Mouse (Mus musculus): ENCODE data around the gene Clec2g. TPM values are rescaled to one million over a fixed set of nuclear protein-coding genes. Genes with fewer than 3 reads are reported as not detected.
"Not testable (repeated sequence)": the region's sequence is repeated elsewhere in the genome, so short reads cannot be mapped to it uniquely, and the experiment has no call there.

Gene Clec2g
- polyA plus RNA-seq, 1 experiment from 2014 or later: not detected

DNA sequence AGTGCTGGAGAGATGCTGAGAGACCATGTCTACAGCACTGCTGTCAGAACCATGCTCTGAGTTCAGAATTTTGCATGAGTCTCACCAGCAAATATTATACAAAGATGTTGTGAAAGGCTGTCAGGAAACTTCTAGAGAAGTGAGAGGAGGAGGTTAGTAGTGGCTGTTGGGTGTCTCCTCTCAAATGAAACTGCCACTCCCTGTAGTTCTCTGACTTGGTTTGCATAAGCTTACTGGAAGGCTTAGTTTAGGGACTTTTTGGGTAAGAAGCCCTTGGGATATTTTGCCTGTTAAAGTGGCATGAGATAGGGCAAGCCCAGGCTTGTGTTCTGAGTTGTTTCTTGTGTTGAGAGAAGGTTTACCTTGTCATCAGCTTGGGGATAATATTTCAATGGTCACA lies 40.7 kb downstream of the Clec2g start:
- H3K9me3 ChIP-seq; H3K36me3 ChIP-seq; H3K4me3 ChIP-seq; H3K4me1 ChIP-seq; H3K9ac ChIP-seq (replicated peaks); H3K27ac ChIP-seq (replicated peaks); H3K27me3 ChIP-seq; H3K4me2 ChIP-seq (replicated peaks); ATAC-seq (ENCODE audit: low FRiP score, low read depth): not testable (repeated sequence)

DNA sequence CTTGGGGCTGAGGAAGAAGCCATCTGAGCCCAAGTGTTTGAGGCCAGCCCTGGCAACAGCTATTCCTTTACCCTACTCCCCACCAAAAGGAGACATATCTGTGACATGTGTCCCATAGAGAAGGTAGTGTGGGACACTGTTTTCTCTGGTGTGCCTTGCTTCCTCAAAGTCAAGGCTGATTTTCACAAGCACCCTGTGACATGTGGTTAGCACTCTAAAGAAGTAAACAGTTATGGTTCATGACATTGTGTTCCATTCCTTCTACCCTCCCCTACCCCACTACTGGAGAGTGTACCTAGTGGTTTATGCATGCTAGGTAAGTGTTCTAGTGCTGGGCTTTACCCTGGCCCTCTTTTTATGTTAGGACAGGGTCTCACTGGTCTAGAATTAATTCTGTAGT lies 42.0 kb downstream of the Clec2g start:
- Histone ChIP-seq H3K36me3 (no peaks in the 10 kb centered on the region), H3K9me3 (no peaks in the 10 kb centered on the region), H3K4me3 (no peak overlapping the region), H3K27me3 (no peaks in the 10 kb centered on the region), H3K27ac (replicated peaks) (no peak overlapping the region), H3K4me1 (no peaks in the 10 kb centered on the region), H3K9ac (replicated peaks) (no peak overlapping the region), H3K4me2 (replicated peaks) (no peak overlapping the region)
- no peak for ATAC-seq (ENCODE audit: low FRiP score, low read depth)

GRCm38 (mm10) chr6:128981951-128982541 lies 47.9 kb downstream of the Clec2g start:
- not testable (repeated sequence) for ATAC-seq (ENCODE audit: low FRiP score, low read depth); H3K4me3 ChIP-seq; H3K4me2 ChIP-seq (replicated peaks); H3K9me3 ChIP-seq; H3K9ac ChIP-seq (replicated peaks); H3K27me3 ChIP-seq; H3K4me1 ChIP-seq; H3K36me3 ChIP-seq; H3K27ac ChIP-seq (replicated peaks)
- WGBS: 86% methylated on average over 4 of the region's 4 CpGs

DNA sequence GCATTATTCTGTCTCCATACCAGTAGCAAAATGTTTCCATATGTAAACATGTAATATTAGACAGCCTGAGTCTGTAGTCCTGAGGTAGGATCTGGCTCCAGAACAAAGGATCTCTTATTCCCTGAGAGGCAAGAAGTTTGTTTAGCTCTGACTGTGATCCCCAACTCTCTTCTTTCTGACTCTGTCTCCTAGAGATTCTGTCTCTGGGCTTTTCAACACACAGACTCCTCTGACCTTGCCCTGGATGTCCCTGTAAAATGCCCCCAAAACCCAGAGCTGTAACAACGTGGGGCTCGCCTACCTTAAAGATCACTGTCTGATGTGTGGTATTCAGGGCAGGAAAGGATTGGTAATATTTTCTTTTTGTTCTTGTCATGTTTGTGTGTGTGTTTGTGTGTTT lies 58.2 kb downstream of the Clec2g start:
- no peaks in the 10 kb centered on the region for H3K27me3 ChIP-seq
- H3K4me2 ChIP-seq (replicated peaks): no peak overlapping the region
- no peak overlapping the region for H3K4me3 ChIP-seq
- H3K36me3 ChIP-seq: no peaks in the 10 kb centered on the region
- H3K9ac ChIP-seq (replicated peaks): no peak overlapping the region
- H3K27ac ChIP-seq (replicated peaks): no peak overlapping the region
- H3K9me3 ChIP-seq: no peaks in the 10 kb centered on the region
- H3K4me1 ChIP-seq: peaks cover 11% of the 10 kb centered on the region
- WGBS: 10% methylated on average over 2 of the region's 2 CpGs
- ATAC-seq (ENCODE audit: low FRiP score, low read depth): peak; percentile 29; the same call in 1 of the 2 replicates

DNA sequence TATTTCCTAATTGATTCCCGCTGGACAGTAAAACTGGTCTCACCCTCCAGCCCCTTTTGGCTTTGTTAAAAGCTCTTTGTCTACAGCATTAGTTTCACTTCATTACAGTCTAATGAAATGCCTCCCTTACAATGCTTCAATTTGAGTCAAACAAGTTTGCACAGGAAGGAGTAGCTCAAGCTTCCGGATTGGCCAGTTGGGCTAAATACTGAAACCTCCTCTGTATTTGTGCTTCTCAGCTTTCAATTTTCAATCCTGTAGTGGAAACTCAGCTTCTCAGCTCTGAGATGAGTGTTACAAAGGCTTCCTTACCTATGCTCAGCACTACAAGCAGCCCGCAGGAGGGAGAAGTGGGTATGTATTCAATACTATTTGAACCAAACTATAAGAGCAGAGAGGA lies 58.6 kb downstream of the Clec2g start:
- 33% methylated on average over 3 of the region's 3 CpGs for WGBS
- H3K4me2 ChIP-seq (replicated peaks): no peak overlapping the region
- H3K4me3 ChIP-seq: no peak overlapping the region

GRCm38 (mm10) chr6:128993221-128993620 lies 59.0 kb downstream of the Clec2g start:
- ATAC-seq (ENCODE audit: low FRiP score, low read depth): peak; percentile 27
- peaks cover 11% of the 10 kb centered on the region for H3K4me1 ChIP-seq
- H3K27ac ChIP-seq (replicated peaks): peak overlapping the region; percentile 39; the same call in 1 of the 2 replicates

More for the DNA sequence above, 58.6 kb downstream of the Clec2g start:
- Histone ChIP-seq H3K36me3 (no peaks in the 10 kb centered on the region), H3K4me1 (peaks cover 11% of the 10 kb centered on the region), H3K9ac (replicated peaks) (no peak overlapping the region), H3K9me3 (no peaks in the 10 kb centered on the region), H3K27me3 (no peaks in the 10 kb centered on the region), H3K27ac (replicated peaks) (peak overlapping the region; percentile 39; the same call in 1 of the 2 replicates)
- ATAC-seq (ENCODE audit: low FRiP score, low read depth): peak; percentile 52

DNA sequence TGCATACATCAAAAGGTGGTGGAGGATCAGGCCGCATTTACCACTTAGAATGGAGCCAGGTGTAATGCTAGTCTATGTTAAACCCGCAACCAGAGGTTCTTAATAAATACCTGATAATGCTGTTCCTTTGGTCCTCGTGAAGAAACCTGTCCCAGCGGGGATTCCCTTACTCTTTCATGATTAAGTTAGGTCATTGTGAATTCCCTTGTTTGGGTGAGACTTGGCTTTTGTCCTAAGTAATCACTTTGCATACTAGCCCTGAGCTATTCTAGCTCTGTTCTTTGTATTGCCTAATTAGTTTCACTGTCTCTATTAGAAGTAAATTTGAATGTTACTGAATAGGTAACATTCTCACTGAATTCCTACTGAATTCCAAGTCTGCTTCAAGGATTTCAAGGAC lies 60.2 kb downstream of the Clec2g start:
- Histone ChIP-seq H3K4me2 (replicated peaks) (no peak overlapping the region), H3K27ac (replicated peaks) (no peak overlapping the region), H3K4me3 (no peak overlapping the region), H3K36me3 (no peaks in the 10 kb centered on the region), H3K9me3 (no peaks in the 10 kb centered on the region), H3K27me3 (no peaks in the 10 kb centered on the region), H3K4me1 (peaks cover 11% of the 10 kb centered on the region), H3K9ac (replicated peaks) (no peak overlapping the region)
- ATAC-seq (ENCODE audit: low FRiP score, low read depth): no peak
- WGBS: 58% methylated on average over 4 of the region's 4 CpGs

More at GRCm38 (mm10) chr6:128993221-128993620, 59.0 kb downstream of the Clec2g start:
- Histone ChIP-seq H3K9me3 (no peaks in the 10 kb centered on the region), H3K4me3 (no peak overlapping the region), H3K36me3 (no peaks in the 10 kb centered on the region), H3K27me3 (no peaks in the 10 kb centered on the region), H3K9ac (replicated peaks) (no peak overlapping the region), H3K4me2 (replicated peaks) (no peak overlapping the region)
- WGBS: 33% methylated on average over 2 of the region's 2 CpGs

DNA sequence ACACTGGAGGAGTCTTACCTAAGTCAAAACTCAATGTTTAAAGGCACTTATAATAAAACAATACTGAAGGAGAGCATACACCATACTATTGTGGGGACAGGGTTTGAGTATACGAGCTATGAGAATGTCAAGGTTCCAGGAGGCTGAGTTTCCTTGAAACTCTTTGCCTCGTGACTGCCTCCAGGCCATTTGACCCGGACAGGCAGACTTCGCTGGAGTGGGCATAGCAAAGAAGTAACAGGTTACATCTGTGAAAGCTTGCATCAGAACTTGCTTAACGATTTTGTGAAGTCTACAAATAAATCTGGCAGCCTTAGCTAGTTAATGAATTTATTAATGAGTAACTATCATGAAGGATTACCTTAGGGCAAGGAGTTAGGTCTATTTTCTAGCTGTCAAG lies 60.6 kb downstream of the Clec2g start:
- WGBS: 74% methylated on average over 5 of the region's 5 CpGs
- no peak overlapping the region for H3K4me2 ChIP-seq (replicated peaks)
- no peak overlapping the region for H3K27ac ChIP-seq (replicated peaks)
- H3K27me3 ChIP-seq: no peaks in the 10 kb centered on the region
- H3K9ac ChIP-seq (replicated peaks): no peak overlapping the region
- no peak for ATAC-seq (ENCODE audit: low FRiP score, low read depth)
- H3K4me1 ChIP-seq: peaks cover 11% of the 10 kb centered on the region
- H3K4me3 ChIP-seq: no peak overlapping the region
- no peaks in the 10 kb centered on the region for H3K36me3 ChIP-seq
- no peaks in the 10 kb centered on the region for H3K9me3 ChIP-seq

- Histone ChIP-seq H3K36me3 (no peaks in the 10 kb centered on the region), H3K9me3 (no peaks in the 10 kb centered on the region), H3K4me1 (peaks cover 11% of the 10 kb centered on the region), H3K4me3 (no peak overlapping the region), H3K9ac (replicated peaks) (no peak overlapping the region), H3K4me2 (replicated peaks) (no peak overlapping the region), H3K27ac (replicated peaks) (no peak overlapping the region), H3K27me3 (no peaks in the 10 kb centered on the region)
- 96% methylated on average over 7 of the region's 7 CpGs for WGBS
- no peak for ATAC-seq (ENCODE audit: low FRiP score, low read depth)
Observed at GRCm38 (mm10) chr6:128995250-128996053, 61.3 kb downstream of the Clec2g start.

DNA sequence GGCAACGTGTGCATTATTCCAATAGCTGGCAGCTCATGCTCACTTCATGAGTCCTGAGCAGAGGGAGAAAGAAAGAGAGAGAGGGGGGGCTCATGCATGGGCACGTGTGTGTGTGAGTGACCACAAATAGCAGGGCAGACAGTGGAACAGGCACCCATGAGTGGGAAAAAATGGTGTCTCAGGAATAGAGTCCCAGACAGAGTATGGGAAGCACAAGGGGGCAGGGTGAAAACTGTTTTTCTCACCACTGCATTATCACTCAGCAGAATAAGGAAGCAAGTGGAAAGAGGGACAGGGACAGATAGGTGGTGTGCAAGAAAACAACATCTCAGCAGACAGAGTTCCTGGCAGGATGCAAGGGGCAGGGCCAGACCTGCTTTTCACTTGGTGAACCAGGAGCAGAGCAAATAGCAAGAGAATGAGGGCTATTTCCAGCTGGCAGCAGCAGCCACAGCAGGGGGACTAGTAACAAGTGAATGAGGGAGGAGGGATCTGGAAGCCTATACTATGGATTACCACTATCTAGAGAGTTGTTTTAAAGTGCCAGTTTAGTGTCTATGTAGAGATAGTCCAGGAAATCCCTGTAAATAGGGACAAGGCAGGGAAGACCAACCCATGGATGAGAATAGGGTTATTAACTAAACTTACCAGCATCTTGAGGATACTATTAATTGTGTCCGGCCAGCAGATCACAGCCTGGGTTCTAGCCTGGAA lies 62.0 kb downstream of the Clec2g start:
- Histone ChIP-seq H3K4me1 (peaks cover 11% of the 10 kb centered on the region), H3K27me3 (no peaks in the 10 kb centered on the region), H3K4me2 (replicated peaks) (no peak overlapping the region), H3K36me3 (no peaks in the 10 kb centered on the region), H3K9ac (replicated peaks) (no peak overlapping the region), H3K9me3 (no peaks in the 10 kb centered on the region), H3K27ac (replicated peaks) (no peak overlapping the region), H3K4me3 (no peak overlapping the region)
- no peak for ATAC-seq (ENCODE audit: low FRiP score, low read depth)
- 78% methylated on average over 3 of the region's 3 CpGs for WGBS

- Histone ChIP-seq H3K4me2 (replicated peaks) (no peak overlapping the region), H3K36me3 (no peaks in the 10 kb centered on the region), H3K9me3 (no peaks in the 10 kb centered on the region), H3K27ac (replicated peaks) (no peak overlapping the region), H3K4me1 (peaks cover 11% of the 10 kb centered on the region), H3K27me3 (no peaks in the 10 kb centered on the region), H3K4me3 (no peak overlapping the region), H3K9ac (replicated peaks) (no peak overlapping the region)
- no peak for ATAC-seq (ENCODE audit: low FRiP score, low read depth)
- WGBS: 68% methylated on average over 13 of the region's 13 CpGs
Observed at GRCm38 (mm10) chr6:128996768-128997442, 62.7 kb downstream of the Clec2g start.

- H3K9ac ChIP-seq (replicated peaks): no peak overlapping the region
- 92% methylated on average over 2 of the region's 2 CpGs for WGBS
- H3K9me3 ChIP-seq: no peaks in the 10 kb centered on the region
Observed at GRCm38 (mm10) chr6:129001392-129001791, 67.2 kb downstream of the Clec2g start.

More at GRCm38 (mm10) chr6:129001392-129001791, 67.2 kb downstream of the Clec2g start:
- Histone ChIP-seq H3K4me2 (replicated peaks) (no peak overlapping the region), H3K27ac (replicated peaks) (no peak overlapping the region), H3K36me3 (no peaks in the 10 kb centered on the region), H3K4me1 (no peaks in the 10 kb centered on the region; the same call in 1 of the 2 replicates), H3K27me3 (no peaks in the 10 kb centered on the region), H3K4me3 (no peak overlapping the region)
- ATAC-seq (ENCODE audit: low FRiP score, low read depth): no peak
